Mouse (Mus musculus) left cerebral cortex, postnatal 4 days (tissue): ENCODE results near the gene Rsrc1. TPM values are rescaled to one million over a fixed set of nuclear protein-coding genes. Genes with fewer than 3 reads are reported as not detected.
"Not testable (repeated sequence)": the region's sequence is repeated elsewhere in the genome, so short reads cannot be mapped to it uniquely, and the experiment has no call there.

Experiments
- DNase-seq: peaks from one replicate; pipeline ENCODE4 v3.0.0-alpha.2; 2022
- intact Hi-C: fragments of 180-260 bp; cut with DNase I; formaldehyde crosslinking; loops from one replicate; pipeline ENCODE4 v1.15.1; 2025
- total RNA-seq, 2 experiments: library from RNA; stranded (reverse); gene quantifications; 2 replicates each; pipeline ENCODE4 v1.2.3; 2021

Rsrc1 gene
- total RNA-seq, 2 experiments from 2014 or later: 30.2 to 31.4 TPM

DNA sequence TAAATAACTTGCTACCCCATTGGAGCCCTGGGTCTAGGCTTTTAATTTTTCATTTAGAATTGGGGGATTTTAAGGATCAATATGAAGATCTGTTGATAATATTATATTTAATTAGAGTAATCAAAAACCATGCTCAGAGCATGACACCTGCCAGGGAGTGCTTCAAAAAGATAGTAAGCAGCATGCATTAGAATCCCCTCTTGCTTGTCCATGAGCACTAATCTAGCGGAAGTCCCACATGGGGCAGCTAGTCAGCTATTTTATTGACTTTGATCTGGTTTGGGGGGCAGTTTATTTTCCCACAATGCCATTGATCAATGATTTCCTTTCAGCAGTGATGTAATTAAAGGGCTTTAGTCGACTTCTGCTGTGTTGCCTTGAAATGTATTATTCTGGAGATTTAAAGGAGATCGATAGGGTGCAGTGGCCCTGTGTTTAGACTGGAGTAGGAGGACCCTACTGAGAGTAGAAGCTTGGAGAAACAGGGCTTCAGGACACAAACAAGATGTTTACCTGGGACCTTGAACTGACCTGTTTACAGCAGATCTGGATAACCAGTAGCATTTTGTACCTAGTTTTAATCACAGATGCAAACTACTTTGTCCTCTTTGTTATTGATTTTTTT lies 251.5 kb downstream of the Rsrc1 start:
- no peak for DNase-seq
- intact Hi-C loops: no loop called here

GRCm38 (mm10) chr3:67242451-67242850 lies 261.3 kb downstream of the Rsrc1 start:
- DNase-seq, intact Hi-C loops: not testable (repeated sequence)

- intact Hi-C loops: loop anchor here (10.0 kb wide), 1 partner anchor 863 kb away; no protein-coding TSS in a partner anchor
- no peak for DNase-seq
Observed at GRCm38 (mm10) chr3:67267448-67267847, 286.3 kb downstream of the Rsrc1 start.

GRCm38 (mm10) chr3:67279781-67280180 lies 298.6 kb downstream of the Rsrc1 start:
- intact Hi-C loops: no loop called here

GRCm38 (mm10) chr3:67280247-67280646 lies 299.1 kb downstream of the Rsrc1 start:
- intact Hi-C loops: no loop called here

More at GRCm38 (mm10) chr3:67279781-67280180, 298.6 kb downstream of the Rsrc1 start:
- no peak for DNase-seq

GRCm38 (mm10) chr3:67284039-67284438 lies 302.8 kb downstream of the Rsrc1 start:
- intact Hi-C loops: no loop called here
- no peak for DNase-seq

More at GRCm38 (mm10) chr3:67280247-67280646, 299.1 kb downstream of the Rsrc1 start:
- DNase-seq: no peak

GRCm38 (mm10) chr3:67284848-67285247 lies 303.7 kb downstream of the Rsrc1 start:
- peak; percentile 11 for DNase-seq
- intact Hi-C loops: no loop called here

DNA sequence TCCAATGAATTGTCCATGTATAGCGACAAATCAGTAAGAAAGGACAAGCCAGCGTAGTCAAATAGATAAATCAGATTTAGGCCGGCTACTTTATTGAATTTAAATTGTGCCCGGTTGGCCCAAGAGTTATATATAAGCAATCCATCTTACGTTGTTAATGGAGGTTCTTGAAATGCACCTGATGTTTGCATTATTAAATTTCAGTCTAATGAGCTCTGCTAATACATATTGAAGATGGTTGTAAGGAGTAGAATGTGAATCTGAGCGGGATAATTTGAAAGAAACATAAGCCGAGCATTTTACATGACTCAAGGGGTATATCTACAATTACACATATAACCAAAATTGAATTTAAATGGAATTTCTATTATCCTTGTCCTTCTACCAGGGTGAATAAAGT lies 307.5 kb downstream of the Rsrc1 start:
- intact Hi-C loops: no loop called here
- no peak for DNase-seq

DNA sequence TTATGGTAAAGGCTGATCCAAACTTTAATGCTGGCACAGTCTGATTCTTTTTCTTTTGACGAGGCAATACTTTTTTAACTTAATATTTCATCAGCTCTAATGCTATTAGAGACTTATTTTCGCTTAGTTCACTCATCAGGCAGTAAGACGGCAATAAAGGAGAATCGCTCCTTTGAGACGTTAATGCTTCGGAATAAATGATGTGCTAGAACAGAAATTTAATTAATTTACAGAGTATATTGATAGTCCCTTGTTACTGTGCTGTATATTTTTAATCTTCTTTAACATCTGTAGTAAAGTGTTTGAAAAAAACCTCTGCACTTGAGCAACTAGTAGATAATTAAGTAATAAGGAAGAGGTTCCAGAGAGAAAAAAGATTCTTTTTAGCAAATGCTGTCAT lies 308.3 kb downstream of the Rsrc1 start:
- no peak for DNase-seq
- intact Hi-C loops: no loop called here

GRCm38 (mm10) chr3:67308725-67309124 lies 327.5 kb downstream of the Rsrc1 start:
- no peak for DNase-seq
- intact Hi-C loops: no loop called here

GRCm38 (mm10) chr3:67309644-67310311 lies 328.6 kb downstream of the Rsrc1 start:
- DNase-seq: no peak
- intact Hi-C loops: no loop called here

- intact Hi-C loops: no loop called here
- DNase-seq: no peak
Observed at GRCm38 (mm10) chr3:67311436-67311835, 330.2 kb downstream of the Rsrc1 start.

GRCm38 (mm10) chr3:67322422-67322821 lies 341.2 kb downstream of the Rsrc1 start:
- intact Hi-C loops: no loop called here

GRCm38 (mm10) chr3:67339558-67339957 lies 358.4 kb downstream of the Rsrc1 start:
- DNase-seq: no peak
- intact Hi-C loops: no loop called here

More at GRCm38 (mm10) chr3:67322422-67322821, 341.2 kb downstream of the Rsrc1 start:
- DNase-seq: no peak

DNA sequence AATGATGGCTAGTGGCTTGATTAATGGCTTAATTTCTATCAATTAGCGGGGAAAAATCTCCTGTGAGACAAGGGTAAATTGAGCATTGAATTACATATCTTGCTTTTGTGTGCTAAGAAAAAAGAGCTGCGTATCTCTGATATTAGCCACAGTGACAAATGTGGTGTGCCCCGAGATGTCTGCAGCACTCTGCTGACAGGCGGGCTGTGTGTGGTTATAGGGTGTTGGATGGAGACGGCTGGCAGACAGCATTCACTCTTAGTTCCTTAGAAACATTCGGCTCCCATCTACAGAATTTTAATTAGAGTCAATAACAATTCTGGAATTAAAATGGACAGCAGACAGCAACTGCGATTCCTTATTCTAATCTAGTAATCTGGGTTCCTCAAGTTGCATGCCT lies 359.7 kb downstream of the Rsrc1 start:
- intact Hi-C loops: loop anchor here (5.0 kb wide), 2 partner anchors 364 to 929 kb away; no protein-coding TSS in a partner anchor
- DNase-seq: no peak

GRCm38 (mm10) chr3:67343004-67343662 lies 361.9 kb downstream of the Rsrc1 start:
- intact Hi-C loops: loop anchor here (5.0 kb wide), 2 partner anchors 366 to 931 kb away; no protein-coding TSS in a partner anchor
- peak; percentile 8 for DNase-seq

DNA sequence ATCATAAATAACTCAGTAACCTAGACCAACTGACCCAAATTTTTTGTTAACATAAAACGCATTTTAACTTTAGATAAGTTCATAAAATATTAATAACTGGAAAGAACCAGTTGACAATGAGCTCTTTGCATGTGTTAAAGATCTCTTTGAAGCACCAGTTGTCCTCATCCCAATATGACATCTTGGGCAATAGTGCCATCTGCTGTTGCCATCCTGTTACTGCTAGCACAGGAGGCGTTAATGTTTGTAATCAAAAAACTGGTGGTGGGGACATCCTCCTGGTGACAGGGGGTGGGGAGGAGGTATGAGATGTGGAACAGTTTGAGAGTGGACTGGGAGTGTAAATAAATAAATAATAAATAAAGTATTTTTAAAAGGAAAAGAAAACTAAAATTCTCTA lies 363.4 kb downstream of the Rsrc1 start:
- intact Hi-C loops: loop anchor here (2.0 to 5.0 kb wide), 3 partner anchors 367 to 1012 kb away; no protein-coding TSS in a partner anchor
- peak; percentile 59 for DNase-seq

DNA sequence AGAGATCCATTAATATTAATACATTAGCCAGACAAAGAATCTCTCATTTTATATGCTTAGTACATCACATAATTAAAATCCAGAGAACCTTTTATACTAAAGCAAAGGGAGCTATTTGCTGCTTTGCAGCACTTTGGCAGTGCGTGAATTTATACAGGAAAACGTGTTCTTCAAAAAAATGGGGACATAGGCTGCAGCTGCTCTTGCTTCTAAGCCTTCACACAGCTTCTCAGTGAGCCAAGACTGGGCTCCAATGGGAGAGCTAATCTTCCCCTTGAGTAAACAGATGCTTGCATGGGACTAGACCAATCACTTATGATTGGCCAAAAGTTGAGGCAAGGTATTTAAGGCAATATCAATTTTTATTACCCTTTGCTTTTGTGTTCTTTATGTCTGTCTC lies 365.5 kb downstream of the Rsrc1 start:
- DNase-seq: no peak
- intact Hi-C loops: no loop called here

DNA sequence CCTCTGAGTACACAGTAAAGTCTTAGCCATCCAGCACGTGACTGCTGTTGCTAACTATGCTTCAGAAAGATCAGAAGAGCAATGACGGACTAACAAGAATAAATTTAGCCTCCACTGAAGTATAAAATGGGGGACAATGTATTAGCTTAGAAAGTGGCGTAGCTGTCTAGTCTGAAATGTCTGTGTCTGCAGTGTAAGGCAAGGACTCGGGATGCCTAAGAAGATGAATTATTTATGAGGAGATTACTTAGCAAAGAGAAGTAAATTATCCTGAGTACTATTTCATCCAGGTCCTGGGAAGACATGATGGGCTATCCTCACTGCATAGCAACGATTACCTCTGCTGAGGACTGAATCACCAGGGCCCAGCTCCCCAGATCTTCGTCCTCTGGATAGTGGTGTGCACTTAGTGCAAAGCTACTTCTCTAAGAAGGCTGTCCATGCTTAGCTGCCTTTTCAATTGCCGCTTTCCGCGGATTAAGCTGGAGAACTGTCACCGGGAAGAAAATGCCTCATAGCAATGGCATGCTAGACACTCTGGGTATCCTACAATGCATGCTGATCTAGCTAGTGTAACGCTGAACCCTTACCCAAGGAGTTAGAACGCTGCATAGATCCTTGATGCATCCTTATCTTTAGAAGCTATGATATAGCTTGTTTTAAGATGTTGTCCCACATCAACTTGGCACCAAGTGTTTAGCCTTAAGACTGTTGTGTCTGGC lies 370.4 kb downstream of the Rsrc1 start:
- intact Hi-C loops: loop anchor here (5.0 to 10.0 kb wide), 2 partner anchors 81 to 213 kb away; partner anchors contain the start of gene Gfm1
- DNase-seq: no peak

- intact Hi-C loops: loop anchor here (5.0 to 10.0 kb wide), 2 partner anchors 80 to 213 kb away; partner anchors contain the start of gene Gfm1
- DNase-seq: peak; percentile 48
Observed at GRCm38 (mm10) chr3:67352128-67352762, 371.1 kb downstream of the Rsrc1 start.
